Mouse (Mus musculus): ENCODE measurements at regions not wholly inside any gene's neighbourhood (a gene's known extent, or its start where the extent isn't known, plus 50 kb on each side); places are given as distances from the start of the nearest gene placed in this dataset.

DNA sequence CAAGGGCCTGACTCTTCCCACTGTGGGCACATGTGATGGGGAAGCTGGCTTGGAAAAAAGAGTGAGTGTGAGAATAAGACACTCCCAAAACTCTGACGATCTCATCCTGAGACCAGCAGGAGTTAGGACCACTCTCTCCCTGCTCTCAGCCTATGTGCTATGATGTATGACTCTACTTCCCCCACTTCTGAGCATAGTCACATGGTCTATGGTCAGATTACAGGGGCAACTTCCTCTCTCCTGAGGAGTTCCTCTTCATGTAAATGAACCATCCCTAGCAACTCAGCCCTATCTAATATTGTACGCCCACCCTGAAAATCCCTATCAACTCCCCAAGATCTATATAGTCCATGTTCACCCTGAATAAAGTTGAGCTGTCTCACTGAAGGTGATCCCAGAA is 120.0 kb upstream of the Lmo4 start:
- DNase-seq (ENCODE audit: low read depth, low spot score) = no peak

DNA sequence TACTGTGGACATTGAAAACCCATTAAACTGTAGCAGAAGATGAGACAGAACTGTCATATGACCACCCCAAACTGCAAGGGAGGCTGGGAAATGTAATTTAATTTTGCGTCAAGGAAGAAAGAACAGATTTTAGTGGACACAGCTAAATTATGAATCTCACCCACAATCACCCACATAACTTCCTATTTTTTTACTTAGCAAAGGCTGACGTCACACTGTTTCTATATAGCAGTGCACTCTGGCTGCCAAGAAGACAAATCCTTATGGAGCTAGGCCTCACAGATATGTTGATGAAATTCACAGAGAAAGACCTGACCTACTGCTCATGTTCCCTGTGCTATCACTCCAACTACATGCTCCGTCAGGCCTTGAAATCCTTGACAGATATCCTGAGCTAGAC is 118.5 kb upstream of the Lmo4 start:
- DNase-seq (ENCODE audit: low read depth, low spot score) = no peak

DNA sequence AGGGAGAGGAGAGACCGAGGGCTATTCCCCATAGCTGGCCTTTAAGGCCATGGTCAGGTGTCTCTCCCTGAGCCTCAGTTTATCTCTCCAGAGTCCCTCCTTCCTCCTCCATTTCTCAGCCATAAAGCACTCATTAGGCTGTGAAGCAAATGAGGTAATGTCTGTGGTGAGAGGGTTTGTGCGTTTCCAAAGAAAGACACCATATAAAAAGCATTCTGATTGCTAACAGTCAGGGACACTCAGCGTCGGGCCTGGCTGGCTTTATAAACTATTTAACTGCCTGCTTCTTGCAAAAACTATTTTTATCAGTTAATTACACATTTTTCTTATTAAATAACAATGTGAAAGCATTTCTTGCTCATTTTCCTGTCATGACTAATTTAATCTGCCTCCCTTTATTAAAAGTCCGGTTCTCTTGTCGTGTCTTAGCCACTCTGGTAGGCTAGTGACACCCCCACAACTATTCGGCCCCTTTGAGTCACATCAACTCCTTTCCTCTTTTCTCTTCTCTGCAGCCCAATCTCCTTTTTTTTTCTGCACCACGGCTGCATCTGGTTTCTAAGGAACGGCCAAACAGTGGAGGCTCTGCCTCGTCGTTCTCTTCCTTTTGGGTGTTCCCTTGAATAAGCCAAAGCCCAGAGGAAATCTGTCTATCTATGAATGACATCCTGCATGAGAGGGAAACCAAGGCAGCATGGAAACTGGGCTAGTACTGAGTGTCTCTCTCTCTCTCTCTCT is 114.6 kb upstream of the Lmo4 start:
- DNase-seq (ENCODE audit: low read depth, low spot score) = no peak

DNA sequence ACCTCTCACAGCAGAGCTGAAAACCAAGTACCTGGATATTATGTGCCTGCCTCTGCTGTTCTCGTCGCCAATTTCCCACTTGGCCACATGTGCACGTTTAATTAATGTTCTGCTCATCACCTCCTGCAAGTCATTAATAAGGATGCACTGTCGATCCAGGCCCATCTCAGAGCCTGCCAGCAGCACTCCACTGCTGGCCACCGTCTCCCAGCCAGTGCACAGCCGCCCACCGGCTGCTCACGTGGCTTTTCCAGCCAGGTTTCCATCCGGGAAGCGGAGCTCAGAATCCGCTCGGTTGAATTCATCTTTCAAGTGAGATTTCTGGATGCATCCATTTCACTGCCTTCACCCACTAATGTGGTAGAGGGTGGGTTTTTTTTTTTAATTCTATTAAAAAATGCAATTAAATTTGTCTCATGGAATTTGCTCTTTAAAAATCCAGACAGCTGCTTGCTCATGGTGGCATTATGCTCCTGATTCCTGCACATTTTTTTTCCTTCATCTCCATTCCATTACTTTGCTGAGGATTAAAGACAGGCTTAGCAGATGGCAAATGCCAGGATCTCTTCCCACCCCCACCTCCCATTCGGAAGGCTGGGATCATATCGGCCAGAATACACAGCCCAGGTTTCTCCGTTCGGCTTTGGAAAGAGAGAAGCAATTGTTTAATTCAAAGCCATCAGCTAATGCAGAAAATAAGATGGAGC is 113.9 kb upstream of the Lmo4 start:
- no peak for DNase-seq (ENCODE audit: low read depth, low spot score)

GRCm38 (mm10) chr3:144310748-144311147 is 105.7 kb upstream of the Lmo4 start:
- DNase-seq (ENCODE audit: low read depth, low spot score) = no peak

- no peak for DNase-seq (ENCODE audit: low read depth, low spot score)
Measured at GRCm38 (mm10) chr3:144308616-144309015, 103.6 kb upstream of the Lmo4 start.

- no peak for DNase-seq (ENCODE audit: low read depth, low spot score)
Measured at GRCm38 (mm10) chr3:144307557-144307956, 102.5 kb upstream of the Lmo4 start.

GRCm38 (mm10) chr3:144305456-144305855 is 100.4 kb upstream of the Lmo4 start:
- no peak for DNase-seq (ENCODE audit: low read depth, low spot score)

GRCm38 (mm10) chr3:144304924-144305323 is 99.9 kb upstream of the Lmo4 start:
- no peak for DNase-seq (ENCODE audit: low read depth, low spot score)

DNA sequence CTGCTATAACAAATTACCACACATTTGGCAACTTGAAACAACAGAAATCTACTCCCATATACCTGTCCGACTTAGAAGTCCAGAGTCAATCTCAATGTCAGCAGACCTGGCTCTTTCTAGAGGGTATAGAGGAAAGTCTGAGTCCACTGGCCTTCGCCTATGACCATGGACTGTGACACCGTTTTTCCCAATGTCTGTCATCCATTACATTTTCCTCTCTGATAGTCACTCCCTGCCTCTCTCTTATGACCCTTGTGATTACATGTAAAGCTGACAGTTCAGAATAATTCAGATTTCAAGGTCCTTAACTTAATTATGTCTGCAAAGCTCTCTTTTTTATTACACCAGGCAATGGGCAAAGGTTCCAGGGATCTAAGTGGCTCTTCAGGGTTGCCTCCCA is 97.6 kb upstream of the Lmo4 start:
- DNase-seq (ENCODE audit: low read depth, low spot score) = no peak

DNA sequence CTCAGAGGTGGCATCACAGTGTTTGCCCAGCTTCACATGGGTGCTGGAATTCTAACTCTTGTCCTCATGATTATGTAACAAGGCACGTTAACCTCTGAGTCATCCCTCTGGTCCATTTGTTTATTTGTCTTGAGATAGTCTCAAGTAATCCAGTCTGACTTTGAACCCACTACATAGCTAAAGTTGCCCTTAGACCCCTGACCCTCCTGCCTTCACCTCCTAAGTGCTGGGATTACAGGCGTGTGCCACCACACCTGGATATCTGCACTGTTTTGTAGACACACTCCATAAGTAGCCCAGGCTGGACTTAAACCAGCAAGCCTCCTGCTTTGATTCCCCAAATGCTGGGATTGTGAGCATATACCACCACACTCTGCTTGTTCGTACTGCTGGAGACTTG is 96.0 kb upstream of the Lmo4 start:
- DNase-seq (ENCODE audit: low read depth, low spot score) = no peak

- DNase-seq (ENCODE audit: low read depth, low spot score) = no peak
Measured at GRCm38 (mm10) chr3:144299239-144299638, 94.2 kb upstream of the Lmo4 start.

GRCm38 (mm10) chr3:144289489-144289888 is 84.5 kb upstream of the Lmo4 start:
- DNase-seq (ENCODE audit: low read depth, low spot score) = peak; percentile 22

GRCm38 (mm10) chr3:144286100-144286499 is 81.1 kb upstream of the Lmo4 start:
- DNase-seq (ENCODE audit: low read depth, low spot score) = no peak

GRCm38 (mm10) chr3:144284326-144284725 is 79.3 kb upstream of the Lmo4 start:
- DNase-seq (ENCODE audit: low read depth, low spot score) = no peak

DNA sequence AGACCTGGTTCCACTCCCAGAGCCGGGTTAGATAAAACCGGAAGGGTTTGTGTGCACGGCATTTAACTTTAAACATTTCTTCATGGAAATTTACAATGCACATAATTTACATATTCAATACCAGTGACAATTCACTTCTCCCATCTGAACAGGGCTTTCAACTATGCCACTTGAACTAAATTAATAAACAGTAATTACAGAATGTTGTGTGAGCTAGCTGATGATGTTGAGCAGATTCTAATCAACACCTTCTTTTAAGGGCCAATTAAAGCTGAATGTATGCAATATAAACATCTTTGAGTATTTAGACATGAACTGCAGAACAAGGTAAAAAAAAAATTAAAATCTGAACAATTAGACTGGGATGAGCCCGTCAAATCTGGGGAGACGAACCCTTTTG is 68.1 kb upstream of the Lmo4 start:
- DNase-seq (ENCODE audit: low read depth, low spot score) = no peak

- DNase-seq (ENCODE audit: low read depth, low spot score) = no peak
Measured at GRCm38 (mm10) chr3:144270206-144270605, 65.2 kb upstream of the Lmo4 start.

DNA sequence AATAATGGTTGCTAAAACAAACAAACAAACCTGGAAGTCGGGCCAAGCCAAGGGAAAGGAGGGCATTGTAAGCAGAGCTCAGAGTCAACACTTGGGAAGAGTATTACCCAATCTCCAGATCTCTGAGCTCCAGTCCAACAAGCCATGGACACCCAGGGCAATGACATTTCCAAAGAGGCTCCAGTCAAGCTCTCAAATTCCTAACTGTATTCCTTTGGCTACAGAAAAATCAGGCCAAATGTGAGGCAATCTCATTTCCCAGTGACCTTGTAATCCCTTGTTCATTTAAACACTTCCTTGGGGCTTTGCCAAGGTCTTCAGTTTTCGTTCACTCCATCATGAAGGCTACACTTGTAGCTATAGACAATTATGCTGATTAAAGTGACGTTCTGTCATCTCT is 59.5 kb upstream of the Lmo4 start:
- DNase-seq (ENCODE audit: low read depth, low spot score) = no peak

DNA sequence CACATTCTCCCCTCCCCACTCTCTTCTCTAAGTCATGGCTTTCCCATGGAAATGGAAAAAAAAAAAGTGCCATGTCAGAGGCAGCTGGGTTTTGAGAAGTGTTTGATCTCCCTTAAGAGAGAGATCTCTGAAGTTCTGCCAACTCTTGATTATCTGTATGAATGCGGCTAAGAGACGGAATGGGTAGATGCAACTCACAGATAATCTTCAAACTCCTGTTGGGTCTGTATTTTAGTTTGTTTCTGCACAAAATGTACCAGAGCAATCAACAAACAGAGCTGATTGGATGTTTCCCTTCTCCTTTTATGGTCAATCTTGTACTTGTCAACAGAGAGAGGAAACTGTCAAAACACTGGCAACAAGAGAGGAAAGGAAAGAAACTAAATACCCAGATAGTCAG is 55.9 kb upstream of the Lmo4 start:
- no peak for DNase-seq (ENCODE audit: low read depth, low spot score)

GRCm38 (mm10) chr3:144257714-144258517 is 52.9 kb upstream of the Lmo4 start:
- no peak for DNase-seq (ENCODE audit: low read depth, low spot score)

- no peak for DNase-seq (ENCODE audit: low read depth, low spot score)
Measured at GRCm38 (mm10) chr3:144257196-144257595, 52.2 kb upstream of the Lmo4 start.
